Mouse (Mus musculus): ENCODE data around the gene Fam192a. TPM values are rescaled to one million over a fixed set of nuclear protein-coding genes. Genes with fewer than 3 reads are reported as not detected.
A peak's percentile ranks its signal among the peaks of the same experiment; 100 is the strongest.

The Fam192a gene
- polyA plus RNA-seq, 1 experiment, result 56.1 TPM

GRCm38 (mm10) chr8:94624885-94625284 is 23.1 kb upstream of the Fam192a start:
- no peak for DNase-seq
- H3K4me1 ChIP-seq (ENCODE audit: control insufficient read depth, insufficient read depth, low read length), result no peaks in the 10 kb centered on the region
- WGBS, result 95% methylated on average over 1 of the region's 1 CpGs

GRCm38 (mm10) chr8:94607064-94607463 is 5.3 kb upstream of the Fam192a start:
- Histone ChIP-seq H3K4me3 (replicated peaks; ENCODE audit: insufficient read depth, low read depth, low read length) (no peak overlapping the region), H3K27ac (ENCODE audit: insufficient read depth, low read length) (no peak overlapping the region), H3K4me1 (ENCODE audit: control insufficient read depth, insufficient read depth, low read length) (no peaks in the 10 kb centered on the region), H3K27me3 (ENCODE audit: control insufficient read depth, insufficient read depth, low read length) (no peaks in the 10 kb centered on the region)
- 91% methylated on average over 5 of the region's 5 CpGs for WGBS
- no peak for DNase-seq
- no peak for TF ChIP-seq CTCF (IDR thresholded peaks at IDR 0.05; ENCODE audit: borderline replicate concordance, insufficient read depth, low read depth, low read length)
- no peak for TF ChIP-seq POLR2A (IDR thresholded peaks at IDR 0.05; ENCODE audit: borderline replicate concordance, insufficient read depth, low read length)

More at GRCm38 (mm10) chr8:94624885-94625284, 23.1 kb upstream of the Fam192a start:
- H3K27me3 ChIP-seq (ENCODE audit: control insufficient read depth, insufficient read depth, low read length), result no peaks in the 10 kb centered on the region
- H3K4me3 ChIP-seq (replicated peaks; ENCODE audit: insufficient read depth, low read depth, low read length), result no peak overlapping the region
- no peak overlapping the region for H3K27ac ChIP-seq (ENCODE audit: insufficient read depth, low read length)
- TF ChIP-seq CTCF (IDR thresholded peaks at IDR 0.05; ENCODE audit: borderline replicate concordance, insufficient read depth, low read depth, low read length) (no peak), POLR2A (IDR thresholded peaks at IDR 0.05; ENCODE audit: borderline replicate concordance, insufficient read depth, low read length) (no peak)

- Histone ChIP-seq H3K27me3 (ENCODE audit: control insufficient read depth, insufficient read depth, low read length) (no peaks in the 10 kb centered on the region), H3K4me3 (replicated peaks; ENCODE audit: insufficient read depth, low read depth, low read length) (no peak overlapping the region), H3K4me1 (ENCODE audit: control insufficient read depth, insufficient read depth, low read length) (no peaks in the 10 kb centered on the region; the same call in 1 of the 2 replicates), H3K27ac (ENCODE audit: insufficient read depth, low read length) (no peak overlapping the region)
- TF ChIP-seq CTCF (IDR thresholded peaks at IDR 0.05; ENCODE audit: borderline replicate concordance, insufficient read depth, low read depth, low read length) (no peak), POLR2A (IDR thresholded peaks at IDR 0.05; ENCODE audit: borderline replicate concordance, insufficient read depth, low read length) (no peak)
- WGBS, result 77% methylated on average over 2 of the region's 2 CpGs
- DNase-seq, result no peak
These were observed 2.2 kb upstream of the Fam192a start for GRCm38 (mm10) chr8:94604030-94604429.

GRCm38 (mm10) chr8:94602471-94603131 is 804 bp upstream of the Fam192a start:
- Histone ChIP-seq H3K4me1 (ENCODE audit: control insufficient read depth, insufficient read depth, low read length) (peaks cover 3% of the 10 kb centered on the region; the same call in 1 of the 2 replicates), H3K27ac (ENCODE audit: insufficient read depth, low read length) (0 out of 2 replicates have a peak overlapping the region, but pooled peaks have one; percentile 19), H3K4me3 (replicated peaks; ENCODE audit: insufficient read depth, low read depth, low read length) (peak overlapping the region; percentile 77), H3K27me3 (ENCODE audit: control insufficient read depth, insufficient read depth, low read length) (no peaks in the 10 kb centered on the region)
- TF ChIP-seq CTCF (IDR thresholded peaks at IDR 0.05; ENCODE audit: borderline replicate concordance, insufficient read depth, low read depth, low read length) (no peak), POLR2A (IDR thresholded peaks at IDR 0.05; ENCODE audit: borderline replicate concordance, insufficient read depth, low read length) (0 out of 2 replicates have a peak, but pooled peaks have one; percentile 7)
- DNase-seq, result peak in 1 of 2 experiments; percentile 21
- under 1% methylated on average over 31 of the region's 31 CpGs for WGBS

DNA sequence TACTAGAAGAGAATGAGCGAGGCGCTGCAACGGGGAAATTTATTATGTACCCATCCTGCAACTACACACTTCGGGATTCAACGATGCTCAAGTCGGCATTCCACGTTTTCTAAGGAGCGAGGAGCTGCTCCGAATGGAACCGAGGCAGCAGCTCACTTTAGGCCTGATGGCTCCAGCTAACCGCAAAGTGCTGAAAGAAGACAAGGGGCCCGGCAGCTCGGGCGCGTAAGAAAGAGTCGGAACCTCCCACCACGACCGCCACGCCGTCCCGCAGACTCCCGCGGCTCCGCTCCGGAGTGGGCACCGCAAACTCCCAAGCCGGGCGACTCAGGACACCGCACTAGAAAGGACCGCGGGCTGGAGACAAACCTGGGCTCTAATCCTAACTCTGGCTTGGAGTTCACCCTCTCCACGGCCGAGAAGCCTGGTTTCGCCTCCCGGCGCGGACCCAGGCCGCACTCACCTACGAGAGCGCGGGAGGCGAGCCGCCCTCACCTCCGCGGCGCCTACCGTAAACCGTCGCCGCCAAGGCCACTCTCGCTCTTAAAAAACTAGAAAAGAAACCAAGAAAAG is 677 bp downstream of the Fam192a start:
- Histone ChIP-seq H3K27ac (ENCODE audit: insufficient read depth, low read length) (peak overlapping the region; percentile 57), H3K27me3 (ENCODE audit: control insufficient read depth, insufficient read depth, low read length) (no peaks in the 10 kb centered on the region), H3K4me3 (replicated peaks; ENCODE audit: insufficient read depth, low read depth, low read length) (peak overlapping the region; percentile 71), H3K4me1 (ENCODE audit: control insufficient read depth, insufficient read depth, low read length) (peaks cover 3% of the 10 kb centered on the region; the same call in 1 of the 2 replicates)
- no peak for DNase-seq
- no peak for TF ChIP-seq POLR2A (IDR thresholded peaks at IDR 0.05; ENCODE audit: borderline replicate concordance, insufficient read depth, low read length)
- no peak for TF ChIP-seq CTCF (IDR thresholded peaks at IDR 0.05; ENCODE audit: borderline replicate concordance, insufficient read depth, low read depth, low read length)
- WGBS, result under 1% methylated on average over 50 of the region's 51 CpGs

- WGBS, result 18% methylated on average over 5 of the region's 5 CpGs
- Histone ChIP-seq H3K4me3 (replicated peaks; ENCODE audit: insufficient read depth, low read depth, low read length) (peak overlapping the region; percentile 71), H3K27ac (ENCODE audit: insufficient read depth, low read length) (peak overlapping the region; percentile 57; the same call in 1 of the 2 replicates), H3K27me3 (ENCODE audit: control insufficient read depth, insufficient read depth, low read length) (no peaks in the 10 kb centered on the region), H3K4me1 (ENCODE audit: control insufficient read depth, insufficient read depth, low read length) (peaks cover 3% of the 10 kb centered on the region; the same call in 1 of the 2 replicates)
- no peak for DNase-seq
- TF ChIP-seq CTCF (IDR thresholded peaks at IDR 0.05; ENCODE audit: borderline replicate concordance, insufficient read depth, low read depth, low read length), result no peak
- no peak for TF ChIP-seq POLR2A (IDR thresholded peaks at IDR 0.05; ENCODE audit: borderline replicate concordance, insufficient read depth, low read length)
These were observed 1.3 kb downstream of the Fam192a start for GRCm38 (mm10) chr8:94600478-94600877.

DNA sequence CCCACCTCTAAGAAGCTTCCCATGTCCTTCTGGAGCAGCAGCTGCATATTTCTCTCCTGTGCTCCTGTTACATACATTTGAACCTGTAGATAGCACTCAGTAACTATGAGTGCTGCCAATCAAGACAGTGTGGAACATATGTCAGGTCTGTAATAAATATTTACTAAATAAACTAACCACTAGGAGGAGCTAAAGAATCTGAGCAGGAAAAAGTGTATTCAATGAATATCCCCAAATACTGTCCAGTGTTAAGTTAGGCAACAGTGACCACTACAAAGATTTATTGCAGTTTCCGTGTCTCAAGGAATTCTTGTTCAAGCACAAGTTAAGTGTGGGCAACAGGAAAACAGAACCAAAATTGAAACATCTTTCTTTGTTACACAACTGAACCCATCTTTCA is 7.6 kb downstream of the Fam192a start:
- no peak for DNase-seq
- 64% methylated on average over 1 of the region's 1 CpGs for WGBS

More for the DNA sequence above, 7.6 kb downstream of the Fam192a start:
- TF ChIP-seq CTCF (IDR thresholded peaks at IDR 0.05; ENCODE audit: borderline replicate concordance, insufficient read depth, low read depth, low read length) (peak; percentile 28; the same call in 1 of the 2 replicates), POLR2A (IDR thresholded peaks at IDR 0.05; ENCODE audit: borderline replicate concordance, insufficient read depth, low read length) (no peak)
- no peaks in the 10 kb centered on the region for H3K27me3 ChIP-seq (ENCODE audit: control insufficient read depth, insufficient read depth, low read length)
- H3K27ac ChIP-seq (ENCODE audit: insufficient read depth, low read length), result no peak overlapping the region
- no peak overlapping the region for H3K4me3 ChIP-seq (replicated peaks; ENCODE audit: insufficient read depth, low read depth, low read length)
- peaks cover 3% of the 10 kb centered on the region; the same call in 1 of the 2 replicates for H3K4me1 ChIP-seq (ENCODE audit: control insufficient read depth, insufficient read depth, low read length)

Data from cerebellum, adult 2 months (tissue).